Mouse (Mus musculus) gastrocnemius, adult 2 months (tissue): ENCODE data around the gene Fam171a2. TPM values are rescaled to one million over a fixed set of nuclear protein-coding genes. Genes with fewer than 3 reads are reported as not detected.
A peak's percentile ranks its signal among the peaks of the same experiment; 100 is the strongest.

Source experiments
- DNase-seq: peaks from one replicate; pipeline ENCODE4 v3.0.0; 2022
- H3K27ac ChIP-seq: fragments of 200-600 bp; 2 replicates; pipeline ENCODE4 v1.8.1; 2022; ENCODE audit warnings: mild to moderate bottlenecking
- H3K4me3 ChIP-seq: fragments of 200-600 bp; 2 replicates; pipeline ENCODE4 v1.8.1; 2022; ENCODE audit warnings: mild to moderate bottlenecking, moderate library complexity
- CTCF ChIP-seq: fragments of 200-600 bp; IDR thresholded peaks from 2 replicates; pipeline ENCODE4 v1.8.1; 2022; ENCODE audit warnings: antibody characterized with exemption, mild to moderate bottlenecking, moderate library complexity
- intact Hi-C: fragments of 180-260 bp; cut with DNase I; formaldehyde crosslinking; loops from one replicate; pipeline ENCODE4 v1.15.1; 2025
- total RNA-seq, 2 experiments: library from RNA; stranded (reverse); gene quantifications; 2 replicates each; pipeline ENCODE4 v1.2.3; 2021

Fam171a2 gene
- total RNA-seq, 2 experiments from 2014 or later: 0.66 to 1.1 TPM

- intact Hi-C loops: no loop called here
- DNase-seq: peak; percentile 40
- Histone ChIP-seq H3K27ac (peak overlapping the region; percentile 82), H3K4me3 (peak overlapping the region; percentile 90)
- TF ChIP-seq CTCF: no peak
These were observed 661 bp downstream of the Fam171a2 start for GRCm38 (mm10) chr11:102446581-102447461.

GRCm38 (mm10) chr11:102445891-102446361 is 1.6 kb downstream of the Fam171a2 start:
- TF ChIP-seq CTCF: no peak
- Histone ChIP-seq H3K4me3 (peak overlapping the region; percentile 90), H3K27ac (0 out of 2 replicates have a peak overlapping the region, but pooled peaks have one; percentile 16)
- DNase-seq: peak; percentile 40
- intact Hi-C loops: no loop called here

GRCm38 (mm10) chr11:102445264-102445890 is 2.1 kb downstream of the Fam171a2 start:
- 0 out of 2 replicates have a peak overlapping the region, but pooled peaks have one; percentile 16 for H3K27ac ChIP-seq
- H3K4me3 ChIP-seq: peak overlapping the region; percentile 90
- intact Hi-C loops: no loop called here
- TF ChIP-seq CTCF: no peak
- peak; percentile 19 for DNase-seq

GRCm38 (mm10) chr11:102444781-102445180 is 2.7 kb downstream of the Fam171a2 start:
- no peak for DNase-seq
- H3K27ac ChIP-seq: no peak overlapping the region
- no peak for TF ChIP-seq CTCF
- intact Hi-C loops: no loop called here
- no peak overlapping the region for H3K4me3 ChIP-seq

GRCm38 (mm10) chr11:102444321-102444720 is 3.2 kb downstream of the Fam171a2 start:
- no peak for TF ChIP-seq CTCF
- intact Hi-C loops: no loop called here
- DNase-seq: no peak
- Histone ChIP-seq H3K4me3 (no peak overlapping the region), H3K27ac (no peak overlapping the region)

- intact Hi-C loops: no loop called here
- no peak for DNase-seq
- TF ChIP-seq CTCF: no peak
These were observed 3.7 kb downstream of the Fam171a2 start for GRCm38 (mm10) chr11:102443740-102444139.

GRCm38 (mm10) chr11:102442089-102442488 is 5.4 kb downstream of the Fam171a2 start:
- DNase-seq: no peak
- intact Hi-C loops: no loop called here
- no peak for TF ChIP-seq CTCF
- H3K27ac ChIP-seq: no peak overlapping the region
- no peak overlapping the region for H3K4me3 ChIP-seq

More at GRCm38 (mm10) chr11:102443740-102444139, 3.7 kb downstream of the Fam171a2 start:
- H3K4me3 ChIP-seq: no peak overlapping the region
- no peak overlapping the region for H3K27ac ChIP-seq

- TF ChIP-seq CTCF: peak; percentile 29; the same call in 1 of the 2 replicates
- H3K4me3 ChIP-seq: no peak overlapping the region
- intact Hi-C loops: no loop called here
- H3K27ac ChIP-seq: no peak overlapping the region
- DNase-seq: no peak
These were observed 6.0 kb downstream of the Fam171a2 start for GRCm38 (mm10) chr11:102441434-102441833.

GRCm38 (mm10) chr11:102440255-102440654 is 7.2 kb downstream of the Fam171a2 start:
- Histone ChIP-seq H3K27ac (no peak overlapping the region), H3K4me3 (no peak overlapping the region)
- intact Hi-C loops: no loop called here
- no peak for DNase-seq
- TF ChIP-seq CTCF: no peak

GRCm38 (mm10) chr11:102439093-102440082 is 8.1 kb downstream of the Fam171a2 start:
- no peak overlapping the region for H3K27ac ChIP-seq
- DNase-seq: no peak
- no peak for TF ChIP-seq CTCF
- no peak overlapping the region for H3K4me3 ChIP-seq
- intact Hi-C loops: no loop called here

GRCm38 (mm10) chr11:102438212-102439092 is 9.0 kb downstream of the Fam171a2 start:
- peak overlapping the region; percentile 64 for H3K27ac ChIP-seq
- intact Hi-C loops: no loop called here
- peak overlapping the region; percentile 74 for H3K4me3 ChIP-seq
- peak; percentile 88 for TF ChIP-seq CTCF
- DNase-seq: peak; percentile 87
